Mouse (Mus musculus) kidney, adult 2 months (tissue): ENCODE measurements around the gene Cacng7. TPM values are rescaled to one million over a fixed set of nuclear protein-coding genes. Genes with fewer than 3 reads are reported as not detected.

ENCODE experiments used
- DNase-seq: peaks from one replicate; pipeline ENCODE4 v3.0.0; 2021
- H3K27ac ChIP-seq: fragments of 200-500 bp; 2 replicates; pipeline ENCODE4 v1.5.1; 2012; ENCODE audit warnings: low read depth, low read length, control low read depth, inconsistent platforms; ENCODE audit not compliant: insufficient read depth
- H3K27me3 ChIP-seq: fragments of 200-500 bp; replicated peaks from 2 replicates; pipeline ENCODE4 v1.6.1; 2012; ENCODE audit warnings: mild to moderate bottlenecking, moderate library complexity, low read length, inconsistent platforms; ENCODE audit not compliant: control insufficient read depth, insufficient read depth
- H3K36me3 ChIP-seq: fragments of 200-500 bp; 2 replicates; pipeline ENCODE4 v1.6.1; 2012; ENCODE audit warnings: mild to moderate bottlenecking, moderate library complexity, low read length, inconsistent platforms; ENCODE audit not compliant: control insufficient read depth, insufficient read depth
- H3K4me1 ChIP-seq: fragments of 200-500 bp; 2 replicates; pipeline ENCODE4 v1.6.1; 2011; ENCODE audit warnings: low read length; ENCODE audit not compliant: control insufficient read depth, insufficient read depth
- H3K4me3 ChIP-seq: fragments of 200-500 bp; 2 replicates; pipeline ENCODE4 v1.5.1; 2011; ENCODE audit warnings: mild to moderate bottlenecking, low read depth, low read length, control low read depth; ENCODE audit not compliant: insufficient read depth
- CTCF ChIP-seq: fragments of 200-500 bp; conservative IDR thresholded peaks from 2 replicates; pipeline ENCODE4 v1.5.1; 2011; ENCODE audit warnings: low read depth, mild to moderate bottlenecking, control low read depth, low read length, moderate library complexity, mixed read lengths; ENCODE audit not compliant: insufficient read depth, insufficient read length
- POLR2A ChIP-seq: fragments of 200-500 bp; IDR thresholded peaks from one replicate; pipeline ENCODE4 v1.6.1; 2011; ENCODE audit warnings: low read depth, low read length, control low read depth
- WGBS: fragments of 180-500 bp; shearing (Covaris S2); methylation state at CpG from one replicate; pipeline ENCODE4 v1.1.7; 2018; 5-methylcytosine and 5-hydroxymethylcytosine counted together
- polyA plus RNA-seq: library from polyadenylated mRNA; depleted of rRNA; stranded (reverse); fragments of >200 nt; gene quantifications from 2 replicates; pipeline ENCODE4 v1.2.3, GENCODE M21; 2012

Cacng7 gene
- polyA plus RNA-seq, 1 experiment, result 4.4 TPM

- no peak for TF ChIP-seq CTCF
- TF ChIP-seq POLR2A, result no peak
- 15% methylated on average over 10 of the region's 10 CpGs for WGBS
- peaks cover 2% of the 10 kb centered on the region for H3K27me3 ChIP-seq
- H3K36me3 ChIP-seq, result no peaks in the 10 kb centered on the region
- 0 out of 2 replicates have a peak, but pooled peaks cover 4% of the 10 kb centered on the region for H3K4me1 ChIP-seq
- DNase-seq, result no peak
- H3K27ac ChIP-seq, result no peak overlapping the region
- H3K4me3 ChIP-seq, result no peak overlapping the region
Observed at GRCm38 (mm10) chr7:3304298-3304697, 28.5 kb upstream of the Cacng7 start.

- no peak for DNase-seq
- Histone ChIP-seq H3K4me1 (0 out of 2 replicates have a peak, but pooled peaks cover 4% of the 10 kb centered on the region), H3K27ac (no peak overlapping the region), H3K27me3 (peaks cover 2% of the 10 kb centered on the region), H3K36me3 (no peaks in the 10 kb centered on the region), H3K4me3 (no peak overlapping the region)
- TF ChIP-seq POLR2A (no peak), CTCF (no peak)
- 79% methylated on average over 3 of the region's 3 CpGs for WGBS
Observed at GRCm38 (mm10) chr7:3306400-3306799, 26.4 kb upstream of the Cacng7 start.

GRCm38 (mm10) chr7:3308646-3309045, 24.1 kb upstream of the Cacng7 start:
- no peak for DNase-seq
- Histone ChIP-seq H3K27ac (no peak overlapping the region), H3K36me3 (no peaks in the 10 kb centered on the region), H3K4me3 (no peak overlapping the region), H3K4me1 (no peaks in the 10 kb centered on the region), H3K27me3 (peaks cover 2% of the 10 kb centered on the region)
- WGBS, result 31% methylated on average over 4 of the region's 4 CpGs
- TF ChIP-seq POLR2A (no peak), CTCF (no peak)

- Histone ChIP-seq H3K27ac (no peak overlapping the region), H3K4me1 (no peaks in the 10 kb centered on the region), H3K27me3 (no peaks in the 10 kb centered on the region), H3K4me3 (no peak overlapping the region), H3K36me3 (no peaks in the 10 kb centered on the region)
- DNase-seq, result no peak
- TF ChIP-seq POLR2A (no peak), CTCF (no peak)
- WGBS, result 97% methylated on average over 7 of the region's 7 CpGs
Observed at GRCm38 (mm10) chr7:3310233-3310632, 22.5 kb upstream of the Cacng7 start.

GRCm38 (mm10) chr7:3313571-3313970, 19.2 kb upstream of the Cacng7 start:
- no peak for DNase-seq
- no peak overlapping the region for H3K27ac ChIP-seq
- TF ChIP-seq POLR2A (no peak), CTCF (no peak)
- no peak overlapping the region for H3K4me3 ChIP-seq
- 78% methylated on average over 8 of the region's 8 CpGs for WGBS
- H3K4me1 ChIP-seq, result no peaks in the 10 kb centered on the region
- H3K36me3 ChIP-seq, result no peaks in the 10 kb centered on the region
- no peaks in the 10 kb centered on the region for H3K27me3 ChIP-seq

- DNase-seq, result no peak
- no peak overlapping the region for H3K27ac ChIP-seq
- TF ChIP-seq POLR2A (no peak), CTCF (no peak)
- H3K4me1 ChIP-seq, result no peaks in the 10 kb centered on the region
- H3K27me3 ChIP-seq, result no peaks in the 10 kb centered on the region
- H3K36me3 ChIP-seq, result no peaks in the 10 kb centered on the region
- 58% methylated on average over 5 of the region's 5 CpGs for WGBS
- no peak overlapping the region for H3K4me3 ChIP-seq
Observed at GRCm38 (mm10) chr7:3314121-3314520, 18.6 kb upstream of the Cacng7 start.

- TF ChIP-seq POLR2A, result no peak
- TF ChIP-seq CTCF, result no peak
- Histone ChIP-seq H3K36me3 (no peaks in the 10 kb centered on the region), H3K27ac (no peak overlapping the region), H3K4me3 (no peak overlapping the region), H3K27me3 (no peaks in the 10 kb centered on the region), H3K4me1 (no peaks in the 10 kb centered on the region)
- no peak for DNase-seq
- WGBS, result 50% methylated on average over 4 of the region's 4 CpGs
Observed at GRCm38 (mm10) chr7:3317704-3318103, 15.1 kb upstream of the Cacng7 start.
